Mouse (Mus musculus) myocyte (in vitro differentiated cells): ENCODE data around the gene Trmt10a.
A peak's percentile ranks its signal among the peaks of the same experiment; 100 is the strongest.

ENCODE experiments used
- CEBPB ChIP-seq: IDR thresholded peaks from 2 replicates; pipeline ENCODE4 v1.6.1; 2011; ENCODE audit warnings: mild to moderate bottlenecking, moderate library complexity; ENCODE audit not compliant: poor library complexity, insufficient read depth, severe bottlenecking
- MAX ChIP-seq: IDR thresholded peaks from one replicate; pipeline ENCODE4 v1.6.1; 2011; ENCODE audit warnings: low read depth, mild to moderate bottlenecking, control low read depth
- MYOD1 ChIP-seq, 3 experiments: IDR thresholded peaks; one replicate each; pipeline ENCODE4 v1.6.1; 2011; ENCODE audit warnings: control low read depth in 2 of 3, low read depth in 2 of 3, mild to moderate bottlenecking in 2 of 3, moderate library complexity in 1 of 3; ENCODE audit not compliant: insufficient read length in 2 of 3, control insufficient read depth in 1 of 3
- MYOG ChIP-seq, 3 experiments: IDR thresholded peaks; one replicate each; pipeline ENCODE4 v1.6.1; 2011; ENCODE audit warnings: control low read depth in 2 of 3, low read depth in 2 of 3, mild to moderate bottlenecking in 2 of 3; ENCODE audit not compliant: insufficient read length in 2 of 3, control insufficient read depth in 1 of 3, insufficient read depth in 1 of 3
- POLR2A ChIP-seq: IDR thresholded peaks from one replicate; pipeline ENCODE4 v1.6.1; 2011; ENCODE audit warnings: low read depth, mild to moderate bottlenecking, control low read depth, moderate library complexity; ENCODE audit not compliant: insufficient read length
- POLR2AphosphoS2 ChIP-seq: IDR thresholded peaks from one replicate; pipeline ENCODE4 v1.6.1; 2011; ENCODE audit warnings: low read depth, control low read depth; ENCODE audit not compliant: insufficient read length
- SRF ChIP-seq: IDR thresholded peaks from one replicate; pipeline ENCODE4 v1.6.1; 2011; ENCODE audit warnings: low read depth; ENCODE audit not compliant: control insufficient read depth, insufficient read length
- TCF12 ChIP-seq: IDR thresholded peaks from one replicate; pipeline ENCODE4 v1.6.1; 2011; ENCODE audit warnings: mild to moderate bottlenecking, control low read depth; ENCODE audit not compliant: poor library complexity, insufficient read depth, severe bottlenecking
- USF1 ChIP-seq: IDR thresholded peaks from one replicate; pipeline ENCODE4 v1.6.1; 2011; ENCODE audit warnings: low read depth, mild to moderate bottlenecking, control low read depth, moderate library complexity

DNA sequence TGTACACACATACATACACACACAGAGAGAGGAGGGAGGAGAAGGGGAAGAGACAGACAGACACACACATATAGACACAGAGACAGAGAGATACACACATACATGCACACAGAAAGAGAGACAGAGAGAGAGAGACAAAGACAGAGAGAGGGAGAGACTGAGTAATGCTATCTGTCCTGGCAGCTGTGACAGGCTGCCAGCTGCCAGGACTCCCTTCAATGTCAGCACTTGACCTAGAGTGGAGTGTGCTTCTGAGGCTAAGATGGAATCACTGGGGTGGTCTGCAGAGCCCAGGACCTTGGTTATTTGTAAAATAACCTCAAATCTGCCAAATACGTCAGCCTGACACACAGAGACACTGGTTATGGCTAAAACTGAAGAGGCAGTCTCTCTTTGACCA lies 45.5 kb upstream of the Trmt10a start:
- TF ChIP-seq POLR2A (no peak), MAX (no peak), USF1 (no peak), CEBPB (no peak), MYOD1 (IDR thresholded peaks at IDR 0.05; ENCODE audit: control insufficient read depth in 1 of 3, insufficient read length in 2 of 3, low read depth in 2 of 3) (peak; percentile 51 to 75 (median 67)), SRF (no peak), TCF12 (no peak), MYOG (IDR thresholded peaks at IDR 0.05; ENCODE audit: control insufficient read depth in 1 of 3, insufficient read depth in 1 of 3, insufficient read length in 2 of 3, low read depth in 2 of 3) (peak in 2 of 3 experiments; percentile 54 to 66), POLR2AphosphoS2 (no peak)
